Comparison of ENCODE assay signal across 9 mouse cellular contexts in the genomic region with DNA sequence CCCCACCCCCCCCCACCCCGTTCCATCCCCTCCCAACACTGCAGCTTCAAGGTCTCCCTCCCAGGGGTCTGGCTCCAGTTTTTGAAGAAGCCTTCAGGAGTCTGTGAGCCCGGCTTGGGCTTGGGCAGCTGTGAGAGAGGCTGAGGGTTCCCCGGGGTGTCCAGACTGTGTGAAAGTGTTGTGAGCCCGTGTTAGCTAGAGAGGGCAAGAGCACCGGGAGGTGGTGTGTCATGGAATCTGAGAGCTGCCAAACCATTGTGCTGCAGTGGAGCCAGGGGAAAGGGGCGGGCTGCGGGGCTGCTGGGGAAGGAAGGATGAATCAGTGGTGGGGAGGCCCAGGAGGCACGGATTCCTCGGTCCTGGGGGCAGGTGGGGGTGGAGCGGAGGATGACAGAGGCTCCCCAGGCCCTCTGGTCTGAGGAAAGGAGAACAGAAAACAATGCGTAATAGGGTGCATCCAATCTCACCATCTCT. TPM values are rescaled to one million over a fixed set of nuclear protein-coding genes. Genes with fewer than 3 reads are reported as not detected.
DNase-seq lines count a peak whose midpoint lies in the region; ATAC-seq and TF ChIP-seq lines count a peak whose summit lies in the region.
"Had no signal": no experiment of that assay in that cellular context is flagged by ENCODE, and none has a peak within 500 bp of the region (broad histone marks: within the 10 kb centered on the region; RNA-seq: fewer than 3 reads in every experiment).

No protein-coding gene starts in this region.

- H3K4me1 ChIP-seq in forebrain, embryonic 12.5 days = peaks cover 48% of the 10 kb centered on the region
- peaks cover 23% of the 10 kb centered on the region for H3K4me1 ChIP-seq in lung, embryonic 16.5 days (replicated peaks; ENCODE audit: control insufficient read depth, insufficient read depth, low read length)
- H3K4me1 ChIP-seq in stomach, postnatal 0 days (replicated peaks; ENCODE audit: control insufficient read depth, insufficient read depth) = no peaks in the 10 kb centered on the region

- peaks cover 53% of the 10 kb centered on the region for H3K27me3 ChIP-seq in forebrain, embryonic 12.5 days
- peaks cover 20% of the 10 kb centered on the region for H3K27me3 ChIP-seq in lung, embryonic 16.5 days (ENCODE audit: control insufficient read depth, insufficient read depth, low read depth, low read length)
- H3K27me3 ChIP-seq in stomach, postnatal 0 days (ENCODE audit: control insufficient read depth, insufficient read depth, low read length) = peaks cover 3% of the 10 kb centered on the region; the same call in 1 of the 2 replicates

- no peak overlapping the region for H3K4me3 ChIP-seq in forebrain, embryonic 12.5 days (replicated peaks)
- peak overlapping the region; percentile 65; the same call in 1 of the 2 replicates for H3K4me3 ChIP-seq in lung, embryonic 16.5 days (ENCODE audit: low read length)
- H3K4me3 ChIP-seq in stomach, postnatal 0 days (ENCODE audit: low read depth, low read length) = peak overlapping the region; percentile 62; the same call in 1 of the 2 replicates

- peak overlapping the region; percentile 75 for H3K27ac ChIP-seq in forebrain, embryonic 12.5 days
- H3K27ac ChIP-seq in lung, embryonic 16.5 days (ENCODE audit: low read length) = peak overlapping the region; percentile 62; the same call in 1 of the 2 replicates
- H3K27ac ChIP-seq in stomach, postnatal 0 days (replicated peaks) = peak overlapping the region; percentile 85; the same call in 1 of the 2 replicates

- peak overlapping the region; percentile 86 for H3K4me2 ChIP-seq in forebrain, embryonic 12.5 days
- peak overlapping the region; percentile 94 for H3K4me2 ChIP-seq in lung, embryonic 16.5 days (ENCODE audit: low read depth, low read length)
- peak overlapping the region; percentile 69 for H3K4me2 ChIP-seq in stomach, postnatal 0 days (replicated peaks; ENCODE audit: low read depth)

- DNase-seq in 3134 (ENCODE audit: extremely low read depth, insufficient read length, low spot score) = peak; percentile 80
- peak; percentile 58 for DNase-seq in ES-CJ7 (ENCODE audit: low read depth, low spot score)
- peak; percentile 85 to 86 for DNase-seq in heart, postnatal 10 days
- peak; percentile 45 for DNase-seq in stomach, postnatal 0 days (ENCODE audit: low spot score)
- no peak for DNase-seq in thymus, postnatal 10 days (ENCODE audit: low spot score in 2 of 2)

- intact Hi-C loops in heart, postnatal 10 days (cut with DNase I) = no loop called here

- no peaks in the 10 kb centered on the region for H3K36me3 ChIP-seq in forebrain, embryonic 12.5 days (replicated peaks)
- H3K36me3 ChIP-seq in lung, embryonic 16.5 days (ENCODE audit: control insufficient read depth, insufficient read depth, low read length) = no peaks in the 10 kb centered on the region
- no peaks in the 10 kb centered on the region for H3K36me3 ChIP-seq in stomach, postnatal 0 days (ENCODE audit: control insufficient read depth, insufficient read depth, low read length)

- H3K9ac ChIP-seq in forebrain, embryonic 12.5 days = peak overlapping the region; percentile 40
- no peak overlapping the region for H3K9ac ChIP-seq in lung, embryonic 16.5 days (ENCODE audit: low read length)
- peak overlapping the region; percentile 35; the same call in 1 of the 2 replicates for H3K9ac ChIP-seq in stomach, postnatal 0 days (ENCODE audit: low read length)

- ATAC-seq in forebrain, embryonic 12.5 days (ENCODE audit: low FRiP score) = no peak
- 0 out of 2 replicates have a peak, but pooled peaks have one; percentile 1 for ATAC-seq in lung, embryonic 16.5 days (ENCODE audit: low read depth)
- peak; percentile 22; the same call in 1 of the 2 replicates for ATAC-seq in stomach, postnatal 0 days (ENCODE audit: low FRiP score, low TSS enrichment)
- ATAC-seq in activated CD4-positive, CD25-positive, alpha-beta regulatory T cell, adult 4 months = no peak

- no peaks in the 10 kb centered on the region for H3K9me3 ChIP-seq in forebrain, embryonic 12.5 days
- no peaks in the 10 kb centered on the region for H3K9me3 ChIP-seq in lung, embryonic 16.5 days (ENCODE audit: control insufficient read depth, low read length)
- no peaks in the 10 kb centered on the region for H3K9me3 ChIP-seq in stomach, postnatal 0 days (ENCODE audit: control insufficient read depth, low read length)

- TF ChIP-seq EP300 in stomach, postnatal 0 days (optimal IDR thresholded peaks at IDR 0.05) = no peak

- no peak for TF ChIP-seq CTCF in stomach, postnatal 0 days (IDR thresholded peaks at IDR 0.05; ENCODE audit: low read depth)

- WGBS in forebrain, embryonic 12.5 days = 6% methylated on average over 11 of the region's 11 CpGs
- WGBS in lung, embryonic 16.5 days = 10% methylated on average over 11 of the region's 11 CpGs
- WGBS in stomach, postnatal 0 days = 6% methylated on average over 11 of the region's 11 CpGs

RNA-seq across cellular contexts. Expression of a gene that starts 3.4 kb away (rescaled TPM):
- 4.1 and 4.5 TPM in 2 replicates for polyA plus RNA-seq in forebrain, embryonic 12.5 days (2016; fragmentation: Nextera tagmentation; extraction: Ambion mirVana)
- 100 to 1,000 TPM; 214 to 246 TPM for total RNA-seq in heart, postnatal 10 days (2021)
- polyA plus RNA-seq in lung, embryonic 16.5 days (2015; fragmentation: Nextera tagmentation; extraction: Ambion mirVana) = 5.7 and 5.8 TPM in 2 replicates
- 5.5 and 5.9 TPM in 2 replicates for polyA plus RNA-seq in stomach, postnatal 0 days (2015; fragmentation: Nextera tagmentation; extraction: Ambion mirVana)
- not detected for polyA plus RNA-seq in activated CD4-positive, CD25-positive, alpha-beta regulatory T cell, adult 4 months (2017; shearing (Covaris generic))
- total RNA-seq: neutrophil, adult 5-6 weeks had no signal

RNA-seq across cellular contexts. Expression of a gene that starts 31.0 kb away (rescaled TPM):
- 196 and 197 TPM in 2 replicates for polyA plus RNA-seq in forebrain, embryonic 12.5 days (2016; fragmentation: Nextera tagmentation; extraction: Ambion mirVana)
- total RNA-seq in heart, postnatal 10 days (2021) = 100 to 1,000 TPM; 118 to 124 TPM
- polyA plus RNA-seq in lung, embryonic 16.5 days (2015; fragmentation: Nextera tagmentation; extraction: Ambion mirVana) = 208 and 220 TPM in 2 replicates
- polyA plus RNA-seq in stomach, postnatal 0 days (2015; fragmentation: Nextera tagmentation; extraction: Ambion mirVana) = 263 and 269 TPM in 2 replicates
- polyA plus RNA-seq in activated CD4-positive, CD25-positive, alpha-beta regulatory T cell, adult 4 months (2017; shearing (Covaris generic)) = 100 to 1,000 TPM; 373 to 399 TPM

RNA-seq across cellular contexts. Expression of a gene that starts 34.7 kb away (rescaled TPM):
- 0.37 TPM in 1 of 2 replicates, not detected in the other for polyA plus RNA-seq in forebrain, embryonic 12.5 days (2016; fragmentation: Nextera tagmentation; extraction: Ambion mirVana)
- not detected for total RNA-seq in heart, postnatal 10 days (2021)
- polyA plus RNA-seq in lung, embryonic 16.5 days (2015; fragmentation: Nextera tagmentation; extraction: Ambion mirVana) = not detected in 2 replicates
- polyA plus RNA-seq in stomach, postnatal 0 days (2015; fragmentation: Nextera tagmentation; extraction: Ambion mirVana) = not detected in 2 replicates
- polyA plus RNA-seq in activated CD4-positive, CD25-positive, alpha-beta regulatory T cell, adult 4 months (2017; shearing (Covaris generic)) = not detected

RNA-seq across cellular contexts. Expression of a gene that starts 40.4 kb away (rescaled TPM):
- 27.2 and 29.9 TPM in 2 replicates for polyA plus RNA-seq in forebrain, embryonic 12.5 days (2016; fragmentation: Nextera tagmentation; extraction: Ambion mirVana)
- total RNA-seq in heart, postnatal 10 days (2021) = 1 to 10 TPM; 6.1 to 7.9 TPM
- 12.8 and 13.8 TPM in 2 replicates for polyA plus RNA-seq in lung, embryonic 16.5 days (2015; fragmentation: Nextera tagmentation; extraction: Ambion mirVana)
- polyA plus RNA-seq in stomach, postnatal 0 days (2015; fragmentation: Nextera tagmentation; extraction: Ambion mirVana) = 12.4 and 12.6 TPM in 2 replicates
- under 1 TPM; 0.21 to 0.54 TPM for polyA plus RNA-seq in activated CD4-positive, CD25-positive, alpha-beta regulatory T cell, adult 4 months (2017; shearing (Covaris generic))
- total RNA-seq: neutrophil, adult 5-6 weeks had no signal

RNA-seq across cellular contexts. Expression of a gene that starts 48.2 kb away (rescaled TPM):
- polyA plus RNA-seq in forebrain, embryonic 12.5 days (2016; fragmentation: Nextera tagmentation; extraction: Ambion mirVana) = 0.23 and 0.37 TPM in 2 replicates
- total RNA-seq in heart, postnatal 10 days (2021) = not detected
- 0.35 and 0.48 TPM in 2 replicates for polyA plus RNA-seq in lung, embryonic 16.5 days (2015; fragmentation: Nextera tagmentation; extraction: Ambion mirVana)
- 1.9 and 2.1 TPM in 2 replicates for polyA plus RNA-seq in stomach, postnatal 0 days (2015; fragmentation: Nextera tagmentation; extraction: Ambion mirVana)
- under 1 TPM; 0.23 to 0.52 TPM for polyA plus RNA-seq in activated CD4-positive, CD25-positive, alpha-beta regulatory T cell, adult 4 months (2017; shearing (Covaris generic))
- total RNA-seq: neutrophil, adult 5-6 weeks had no signal

Comparison
In these comparisons a context has a peak if more than half of its experiments do, and no peak if none do; other contexts are left out.
1. DNase-seq: peak in 3134 (single experiment), ES-CJ7 (single experiment), heart, postnatal 10 days (2 of 2) and stomach, postnatal 0 days (single experiment); none in thymus, postnatal 10 days (0 of 2).
2. ATAC-seq: peak in lung, embryonic 16.5 days (single experiment) and stomach, postnatal 0 days (single experiment); none in forebrain, embryonic 12.5 days (single experiment) and activated CD4-positive, CD25-positive, alpha-beta regulatory T cell, adult 4 months (single experiment).
3. Peak in every context shown above with its lines, with median percentiles within 50 percentile points of each other: H3K27ac ChIP-seq and H3K4me2 ChIP-seq.